Mouse (Mus musculus): ENCODE data around the gene Tbk1. TPM values are rescaled to one million over a fixed set of nuclear protein-coding genes. Genes with fewer than 3 reads are reported as not detected.

Gene Tbk1
- total RNA-seq (2022) = 10 to 100 TPM; 39.5 to 57.7 (median 47.9) TPM

- peak; percentile 92 for DNase-seq
These were observed at the start of gene Tbk1 for GRCm38 (mm10) chr10:121586675-121587370. Gene Tbk1 (minus strand): TSS chr10:121586787.

DNA sequence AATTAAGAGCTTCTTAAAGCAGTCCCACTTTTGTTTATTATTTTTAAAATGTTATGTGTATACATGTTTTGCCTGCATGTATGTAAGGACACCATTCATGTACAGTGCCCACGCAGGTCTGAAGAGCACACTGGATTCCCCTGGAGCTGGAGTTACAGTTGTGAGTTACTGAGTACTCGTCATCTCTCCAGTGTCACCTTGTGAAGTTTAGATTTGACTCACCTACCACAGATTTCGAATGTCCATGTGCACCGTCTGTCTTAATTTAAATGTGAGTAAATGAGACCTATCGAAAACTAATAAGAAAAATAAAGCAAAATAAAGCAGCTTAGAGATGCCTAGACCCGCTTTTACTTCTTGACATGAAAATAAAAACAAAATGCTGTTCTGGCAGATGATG is 49.7 kb upstream of the Tbk1 start:
- no peak for DNase-seq

- DNase-seq = no peak
These were observed 47.6 kb upstream of the Tbk1 start for GRCm38 (mm10) chr10:121634159-121634558.

DNA sequence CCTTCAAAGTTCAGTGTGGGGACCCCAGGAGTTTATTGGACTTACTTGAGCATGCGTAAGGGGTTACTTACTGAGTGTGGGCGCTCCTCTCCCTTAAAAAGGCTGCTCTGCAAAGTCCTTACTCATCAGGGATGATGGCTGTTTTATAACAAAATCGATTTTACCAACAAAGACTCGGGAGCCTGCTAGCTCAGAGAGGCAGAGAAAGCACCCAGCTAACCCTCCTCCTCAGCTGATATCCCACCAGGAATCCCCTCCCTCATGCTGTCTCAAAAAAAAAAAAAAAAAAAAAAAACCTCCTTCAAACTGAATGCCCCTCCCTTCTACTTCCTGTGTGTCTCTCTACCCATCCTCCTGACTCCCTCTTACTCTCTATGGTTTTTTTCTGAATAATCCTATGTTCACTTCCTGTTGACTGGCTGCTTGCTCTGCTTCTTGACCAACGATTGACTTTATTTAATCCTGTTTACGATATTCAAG is 42.0 kb upstream of the Tbk1 start:
- DNase-seq = no peak

DNA sequence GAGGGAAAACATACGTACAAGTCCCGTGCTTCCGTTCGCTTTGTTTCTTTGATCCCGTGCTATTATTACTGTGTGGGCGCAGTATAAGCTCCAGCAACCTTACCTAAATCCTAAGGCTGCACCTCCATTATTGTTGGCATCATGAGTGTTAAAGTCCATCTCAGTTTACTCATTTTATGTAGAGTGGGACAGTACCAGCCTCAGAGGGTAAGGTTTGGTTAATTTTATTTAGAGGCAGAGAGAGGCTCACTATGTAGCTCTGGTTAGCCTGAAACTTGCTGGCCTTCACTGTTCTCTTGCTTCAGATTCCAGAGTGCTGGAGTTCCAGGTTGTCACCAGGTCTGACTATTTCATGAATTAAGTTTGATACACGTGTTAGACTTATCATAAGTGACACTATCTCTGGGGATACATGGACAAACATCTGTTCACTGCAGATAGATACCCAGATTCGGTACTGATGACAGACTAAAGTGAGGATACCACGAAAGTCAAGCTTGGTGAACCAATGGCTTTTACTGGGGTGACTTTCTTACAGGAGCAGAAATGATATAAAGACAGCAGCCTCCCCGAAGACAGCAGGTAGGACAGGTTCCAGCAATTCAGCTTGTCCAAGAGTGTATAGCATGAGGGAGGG is 40.7 kb upstream of the Tbk1 start:
- no peak for DNase-seq

GRCm38 (mm10) chr10:121626186-121626882 is 39.7 kb upstream of the Tbk1 start, which contains the start of gene Xpot:
Gene Xpot (minus strand): TSS chr10:121626332.
- peak; percentile 98 for DNase-seq

- DNase-seq = no peak
These were observed 39.0 kb upstream of the Tbk1 start for GRCm38 (mm10) chr10:121625407-121626185.

GRCm38 (mm10) chr10:121625006-121625405 is 38.4 kb upstream of the Tbk1 start:
- no peak for DNase-seq

GRCm38 (mm10) chr10:121623670-121624069 is 37.1 kb upstream of the Tbk1 start:
- DNase-seq = peak; percentile 30

GRCm38 (mm10) chr10:121622431-121622830 is 35.8 kb upstream of the Tbk1 start:
- DNase-seq = no peak

GRCm38 (mm10) chr10:121615935-121616334 is 29.3 kb upstream of the Tbk1 start:
- DNase-seq = no peak

DNA sequence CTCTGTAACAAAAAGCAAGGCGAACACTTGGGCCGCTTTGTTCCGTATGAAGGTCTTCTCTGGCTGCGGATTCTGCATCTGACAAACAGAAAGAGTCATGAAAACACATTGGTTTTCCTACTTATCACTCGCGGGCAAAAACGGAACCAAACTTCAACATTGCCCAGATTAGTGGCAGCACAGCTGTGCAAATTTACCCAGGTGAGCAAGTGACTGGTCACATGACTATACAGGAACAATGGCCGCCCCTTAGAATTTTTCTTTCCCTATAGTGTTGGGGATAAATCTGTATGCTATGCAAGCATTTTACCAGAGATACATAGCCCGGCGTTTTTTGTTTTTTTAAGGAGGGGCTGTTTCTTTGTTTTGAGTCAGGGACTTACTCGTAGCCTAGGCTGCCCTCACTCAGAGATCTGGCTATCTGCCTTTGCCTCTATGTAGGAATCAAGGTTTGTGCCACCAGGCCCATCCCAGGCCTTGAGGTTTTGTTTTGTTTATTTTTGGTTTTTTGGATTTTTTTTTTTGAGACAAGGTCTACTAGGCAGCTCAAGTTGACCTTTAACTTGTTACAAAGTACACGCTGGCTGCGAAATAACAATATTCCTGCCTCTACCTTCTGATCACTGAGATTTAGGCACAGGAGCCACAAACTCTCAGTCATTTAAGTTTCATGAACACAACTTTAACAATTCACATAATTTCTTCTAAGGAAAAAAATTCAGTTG is 28.7 kb upstream of the Tbk1 start:
- DNase-seq = no peak

DNA sequence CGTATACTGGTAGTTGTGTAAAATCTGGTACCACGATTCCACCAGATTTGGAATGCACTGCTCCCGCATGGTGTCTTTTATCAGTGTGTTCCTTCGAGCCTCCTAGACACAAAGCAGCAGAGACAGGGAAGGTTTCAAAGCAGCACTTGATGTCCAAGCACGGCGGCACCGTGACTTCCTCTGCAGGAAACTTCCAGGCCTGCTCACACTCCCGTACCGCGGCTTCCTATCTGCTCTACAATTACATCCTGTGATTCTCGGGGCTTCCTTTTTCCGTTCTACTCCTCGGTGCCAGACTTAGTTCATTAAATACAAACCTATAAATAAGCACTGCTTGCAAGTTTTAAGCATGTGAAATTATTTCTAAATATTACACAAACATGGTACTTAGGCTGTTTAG is 27.0 kb upstream of the Tbk1 start:
- DNase-seq = no peak

- no peak for DNase-seq
These were observed 25.9 kb upstream of the Tbk1 start for GRCm38 (mm10) chr10:121612448-121612847.

DNA sequence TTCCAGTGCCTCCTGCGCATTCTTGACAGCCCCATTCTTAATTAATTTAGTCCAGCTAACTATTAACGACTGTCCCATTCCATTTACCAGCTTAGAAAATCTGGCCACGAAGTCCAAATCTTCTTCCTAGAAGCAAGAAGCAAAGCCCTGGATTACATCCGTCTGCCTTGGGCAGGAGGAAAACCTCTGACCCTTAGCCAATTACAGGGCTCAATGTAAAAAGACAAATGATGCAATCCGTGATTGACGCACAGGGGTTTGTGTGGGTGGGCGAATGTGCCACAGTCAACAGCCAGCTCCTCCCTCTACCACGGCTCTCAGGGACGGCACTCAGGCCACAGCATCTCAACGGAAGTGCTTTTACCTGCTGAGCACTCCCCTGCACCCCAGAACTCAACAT is 25.0 kb upstream of the Tbk1 start:
- DNase-seq = no peak

DNA sequence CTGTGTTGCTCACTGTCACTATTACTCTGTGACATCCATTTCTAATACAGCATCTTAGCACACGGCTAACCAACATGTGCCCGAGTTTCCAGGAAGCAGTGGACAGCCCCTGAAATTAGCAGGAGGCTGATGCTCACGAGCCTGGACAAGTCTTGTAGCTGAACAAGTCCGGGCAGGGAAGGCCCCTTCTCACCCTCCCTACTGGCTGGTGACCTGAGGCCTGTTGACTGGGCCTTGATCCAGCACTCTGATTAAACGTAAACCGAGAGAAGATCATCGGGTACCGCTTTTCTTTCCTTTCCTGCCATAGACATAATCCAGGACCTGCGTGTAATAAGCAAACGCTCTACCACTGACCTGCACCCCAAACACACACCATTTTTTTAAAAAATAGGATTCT is 21.6 kb upstream of the Tbk1 start:
- no peak for DNase-seq

- DNase-seq = no peak
These were observed 18.2 kb upstream of the Tbk1 start for GRCm38 (mm10) chr10:121604632-121605344.

GRCm38 (mm10) chr10:121603556-121603955 is 17.0 kb upstream of the Tbk1 start:
- no peak for DNase-seq

DNA sequence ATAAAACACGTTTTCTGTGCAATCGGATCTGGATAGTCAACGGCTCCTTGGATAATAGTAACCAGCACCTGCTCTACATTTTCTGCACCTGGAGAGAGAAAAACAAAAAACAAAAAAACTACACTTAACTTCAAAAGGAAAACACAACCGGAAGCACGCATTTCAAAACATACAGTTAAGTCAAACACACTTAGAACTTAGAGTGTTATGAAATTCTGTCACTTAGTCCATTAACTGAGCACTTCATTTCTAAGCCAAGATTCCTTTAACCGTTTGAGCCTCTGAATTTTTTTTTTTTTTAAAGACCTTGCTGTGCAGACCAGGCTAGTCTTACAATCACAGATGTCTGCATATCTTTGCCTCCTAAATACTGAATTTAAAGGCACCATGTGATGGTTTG is 14.7 kb upstream of the Tbk1 start:
- no peak for DNase-seq

DNA sequence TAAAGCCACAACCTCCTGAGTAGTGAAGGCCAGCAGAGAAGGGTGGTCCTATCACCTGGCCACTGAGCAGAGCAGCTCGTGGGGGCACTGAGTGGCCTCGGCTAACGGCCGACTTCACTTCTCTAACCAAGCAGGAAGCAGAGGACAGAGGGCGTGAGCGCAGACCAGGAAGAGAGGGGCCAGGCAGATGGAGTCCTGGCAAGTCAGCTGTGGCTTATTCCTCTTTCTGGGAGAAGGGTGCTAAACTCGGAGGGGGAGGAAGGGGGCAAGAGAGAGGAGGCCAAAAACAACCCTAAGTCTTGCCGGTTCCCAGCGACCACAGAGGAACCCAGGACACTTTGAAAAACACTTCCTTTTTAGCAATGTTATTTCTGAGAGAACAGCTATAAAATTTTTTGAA is 10.0 kb upstream of the Tbk1 start:
- DNase-seq = no peak

DNA sequence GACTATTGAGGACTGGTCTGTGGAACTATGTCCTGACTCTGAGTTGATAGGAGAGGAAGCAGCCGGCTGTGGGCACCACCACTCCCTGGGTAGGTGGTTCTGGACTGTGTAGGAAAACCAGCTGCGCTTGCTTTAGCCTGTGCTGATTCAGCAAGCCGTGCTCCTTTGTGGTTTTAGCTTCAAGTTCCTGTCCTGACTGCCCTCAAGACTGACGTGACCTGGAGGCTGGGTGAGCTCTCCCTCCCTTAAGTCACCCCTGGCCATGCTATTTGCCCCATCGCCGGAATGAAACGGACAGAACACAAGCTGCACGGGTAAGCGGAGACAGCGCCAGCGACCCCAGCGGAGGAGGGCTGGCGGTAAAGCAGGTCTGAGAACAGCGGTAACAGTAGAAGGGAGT is 4.5 kb upstream of the Tbk1 start:
- no peak for DNase-seq
